Mouse (Mus musculus): ENCODE data around the gene Aldh1l1. TPM values are rescaled to one million over a fixed set of nuclear protein-coding genes. Genes with fewer than 3 reads are reported as not detected.

Aldh1l1 gene
- total RNA-seq, 2 experiments from 2014 or later, result not detected

- no peak for ATAC-seq (replicated peaks; ENCODE audit: low FRiP score, poor library complexity, severe bottlenecking)
Observed at GRCm38 (mm10) chr6:90539271-90539670, 53.0 kb downstream of the Aldh1l1 start.

- no peak for ATAC-seq (replicated peaks; ENCODE audit: low FRiP score, poor library complexity, severe bottlenecking)
Observed at GRCm38 (mm10) chr6:90540520-90540919, 54.3 kb downstream of the Aldh1l1 start.

- ATAC-seq (replicated peaks; ENCODE audit: low FRiP score, poor library complexity, severe bottlenecking), result no peak
Observed at GRCm38 (mm10) chr6:90541367-90541772, 55.1 kb downstream of the Aldh1l1 start.

GRCm38 (mm10) chr6:90544433-90544832 is 58.2 kb downstream of the Aldh1l1 start:
- no peak for ATAC-seq (replicated peaks; ENCODE audit: low FRiP score, poor library complexity, severe bottlenecking)

- ATAC-seq (replicated peaks; ENCODE audit: low FRiP score, poor library complexity, severe bottlenecking), result no peak
Observed at GRCm38 (mm10) chr6:90546274-90546673, 60.0 kb downstream of the Aldh1l1 start.

GRCm38 (mm10) chr6:90547041-90547440 is 60.8 kb downstream of the Aldh1l1 start:
- no peak for ATAC-seq (replicated peaks; ENCODE audit: low FRiP score, poor library complexity, severe bottlenecking)

- no peak for ATAC-seq (replicated peaks; ENCODE audit: low FRiP score, poor library complexity, severe bottlenecking)
Observed at GRCm38 (mm10) chr6:90550161-90550912, 64.1 kb downstream of the Aldh1l1 start.

GRCm38 (mm10) chr6:90551251-90551650 is 65.0 kb downstream of the Aldh1l1 start:
- no peak for ATAC-seq (replicated peaks; ENCODE audit: low FRiP score, poor library complexity, severe bottlenecking)

- no peak for ATAC-seq (replicated peaks; ENCODE audit: low FRiP score, poor library complexity, severe bottlenecking)
Observed at GRCm38 (mm10) chr6:90553197-90553596, 67.0 kb downstream of the Aldh1l1 start.

GRCm38 (mm10) chr6:90553682-90554081 is 67.5 kb downstream of the Aldh1l1 start:
- no peak for ATAC-seq (replicated peaks; ENCODE audit: low FRiP score, poor library complexity, severe bottlenecking)

GRCm38 (mm10) chr6:90556534-90557058 is 70.4 kb downstream of the Aldh1l1 start:
- no peak for ATAC-seq (replicated peaks; ENCODE audit: low FRiP score, poor library complexity, severe bottlenecking)

GRCm38 (mm10) chr6:90557077-90557476 is 70.8 kb downstream of the Aldh1l1 start:
- ATAC-seq (replicated peaks; ENCODE audit: low FRiP score, poor library complexity, severe bottlenecking), result no peak

- ATAC-seq (replicated peaks; ENCODE audit: low FRiP score, poor library complexity, severe bottlenecking), result no peak
Observed at GRCm38 (mm10) chr6:90557829-90558693, 71.8 kb downstream of the Aldh1l1 start.

- ATAC-seq (replicated peaks; ENCODE audit: low FRiP score, poor library complexity, severe bottlenecking), result no peak
Observed at GRCm38 (mm10) chr6:90560390-90561058, 74.3 kb downstream of the Aldh1l1 start.

- ATAC-seq (replicated peaks; ENCODE audit: low FRiP score, poor library complexity, severe bottlenecking), result no peak
Observed at GRCm38 (mm10) chr6:90561234-90561781, 75.1 kb downstream of the Aldh1l1 start.

- ATAC-seq (replicated peaks; ENCODE audit: low FRiP score, poor library complexity, severe bottlenecking), result no peak
Observed at GRCm38 (mm10) chr6:90564240-90564639, 78.0 kb downstream of the Aldh1l1 start.

- ATAC-seq (replicated peaks; ENCODE audit: low FRiP score, poor library complexity, severe bottlenecking), result no peak
Observed at GRCm38 (mm10) chr6:90565357-90566215, 79.4 kb downstream of the Aldh1l1 start.

GRCm38 (mm10) chr6:90567486-90567885 is 81.3 kb downstream of the Aldh1l1 start:
- ATAC-seq (replicated peaks; ENCODE audit: low FRiP score, poor library complexity, severe bottlenecking), result no peak

GRCm38 (mm10) chr6:90567928-90568327 is 81.7 kb downstream of the Aldh1l1 start:
- no peak for ATAC-seq (replicated peaks; ENCODE audit: low FRiP score, poor library complexity, severe bottlenecking)
